Mouse (Mus musculus) heart, embryonic 13.5 days (tissue): ENCODE measurements at regions not wholly inside any gene's neighbourhood (a gene's known extent, or its start where the extent isn't known, plus 50 kb on each side); places are given as distances from the start of the nearest gene placed in this dataset.

Experiments used
- ATAC-seq: fragments of 200-750 bp; cut with Nextera tagmentation; 2 replicates; pipeline ENCODE4 v1.8.0; 2017; ENCODE audit warnings: moderate TSS enrichment; ENCODE audit not compliant: insufficient number of reproducible peaks, low FRiP score, low TSS enrichment; ENCODE audit errors: extremely low read depth
- H3K27ac ChIP-seq: fragments of 300-500 bp; sonication (generic); replicated peaks from 2 replicates; pipeline ENCODE4 v1.5.1; 2015; ENCODE audit warnings: moderate library complexity, mild to moderate bottlenecking, inconsistent platforms
- H3K27me3 ChIP-seq: fragments of 300-500 bp; sonication (generic); replicated peaks from 2 replicates; pipeline ENCODE4 v1.6.1; 2015; ENCODE audit warnings: mild to moderate bottlenecking, inconsistent platforms
- H3K36me3 ChIP-seq: fragments of 300-500 bp; sonication (generic); 2 replicates; pipeline ENCODE4 v1.6.1; 2015; ENCODE audit warnings: mild to moderate bottlenecking, inconsistent platforms
- H3K4me1 ChIP-seq: fragments of 300-500 bp; sonication (generic); 2 replicates; pipeline ENCODE4 v1.6.1; 2015; ENCODE audit warnings: inconsistent platforms
- H3K4me2 ChIP-seq: fragments of 300-500 bp; sonication (generic); 2 replicates; pipeline ENCODE4 v1.6.1; 2015; ENCODE audit warnings: inconsistent platforms, mild to moderate bottlenecking, moderate library complexity
- H3K4me3 ChIP-seq: fragments of 300-500 bp; sonication (generic); 2 replicates; pipeline ENCODE4 v1.5.1; 2015; ENCODE audit warnings: moderate library complexity, mild to moderate bottlenecking, inconsistent platforms
- H3K9ac ChIP-seq: fragments of 300-500 bp; sonication (generic); 2 replicates; pipeline ENCODE4 v1.6.1; 2015; ENCODE audit warnings: inconsistent platforms, mild to moderate bottlenecking, moderate library complexity
- H3K9me3 ChIP-seq: fragments of 300-500 bp; sonication (generic); 2 replicates; pipeline ENCODE4 v1.6.1; 2016; ENCODE audit warnings: inconsistent platforms
- WGBS: fragments of 180-500 bp; shearing (Covaris S2); methylation state at CpG from one replicate; pipeline ENCODE4 v1.1.7; 2015; ENCODE audit warnings: mixed read lengths; 5-methylcytosine and 5-hydroxymethylcytosine counted together

DNA sequence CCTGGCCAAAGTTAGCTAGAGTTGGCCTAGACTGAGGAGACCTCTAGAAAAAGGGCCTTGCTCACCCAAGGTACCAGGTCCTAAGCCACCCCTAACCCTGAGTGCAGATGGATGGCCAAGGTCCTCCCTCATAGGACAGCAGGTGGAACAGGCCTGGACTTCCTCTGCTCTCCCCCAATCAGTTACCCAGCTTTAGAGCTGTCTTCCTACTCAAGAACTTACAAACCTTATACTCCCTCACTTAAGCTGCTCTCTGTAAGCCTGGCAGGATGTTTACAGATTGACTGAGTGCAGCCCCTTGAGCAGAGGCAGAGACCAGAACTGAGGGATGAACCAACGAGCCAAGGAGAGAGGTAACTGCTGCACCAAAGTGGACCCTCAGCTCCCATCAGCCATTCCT is 94.5 kb downstream of the Rplp1 start:
- WGBS: 40% methylated on average over 1 of the region's 1 CpGs
- no peak overlapping the region for H3K4me3 ChIP-seq
- H3K9ac ChIP-seq: no peak overlapping the region
- ATAC-seq: no peak
- H3K36me3 ChIP-seq: no peaks in the 10 kb centered on the region
- H3K4me2 ChIP-seq: no peak overlapping the region
- H3K27ac ChIP-seq: no peak overlapping the region
- H3K27me3 ChIP-seq: peaks cover 17% of the 10 kb centered on the region
- H3K9me3 ChIP-seq: no peaks in the 10 kb centered on the region
- 0 out of 2 replicates have a peak, but pooled peaks cover 6% of the 10 kb centered on the region for H3K4me1 ChIP-seq

DNA sequence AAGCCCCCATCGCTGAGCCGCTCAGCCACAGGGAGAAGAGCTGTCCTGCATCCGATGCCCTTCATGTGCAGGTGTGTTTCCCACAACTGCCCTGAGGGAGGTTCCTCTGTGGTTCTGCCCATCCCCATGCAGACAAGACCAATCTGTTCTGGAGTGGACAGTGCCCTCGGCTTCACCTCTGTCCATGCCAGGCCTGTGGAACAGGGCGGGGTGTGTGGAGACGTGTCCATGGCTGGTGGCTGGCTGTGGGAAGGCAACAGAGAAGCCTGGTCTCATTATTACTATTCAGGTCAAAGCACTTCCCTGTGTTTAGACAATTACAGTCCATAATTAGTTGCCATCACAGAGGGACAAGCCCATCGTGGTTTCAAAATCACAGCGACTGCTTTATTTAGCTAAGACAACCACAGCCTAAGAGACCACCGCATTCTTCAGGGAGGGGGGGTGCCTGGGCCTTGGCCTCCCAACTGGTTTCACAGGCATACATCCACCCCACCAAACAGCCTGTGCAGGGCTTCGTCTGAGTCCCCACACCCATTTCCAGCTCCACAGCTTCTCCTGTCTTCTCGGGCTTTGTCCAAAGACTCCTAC is 97.7 kb downstream of the Rplp1 start:
- H3K27me3 ChIP-seq: peaks cover 17% of the 10 kb centered on the region
- WGBS: 69% methylated on average over 11 of the region's 11 CpGs
- no peak overlapping the region for H3K9ac ChIP-seq
- no peak for ATAC-seq
- H3K36me3 ChIP-seq: no peaks in the 10 kb centered on the region
- H3K4me2 ChIP-seq: no peak overlapping the region
- H3K4me1 ChIP-seq: 0 out of 2 replicates have a peak, but pooled peaks cover 6% of the 10 kb centered on the region
- H3K9me3 ChIP-seq: no peaks in the 10 kb centered on the region
- no peak overlapping the region for H3K4me3 ChIP-seq
- no peak overlapping the region for H3K27ac ChIP-seq

DNA sequence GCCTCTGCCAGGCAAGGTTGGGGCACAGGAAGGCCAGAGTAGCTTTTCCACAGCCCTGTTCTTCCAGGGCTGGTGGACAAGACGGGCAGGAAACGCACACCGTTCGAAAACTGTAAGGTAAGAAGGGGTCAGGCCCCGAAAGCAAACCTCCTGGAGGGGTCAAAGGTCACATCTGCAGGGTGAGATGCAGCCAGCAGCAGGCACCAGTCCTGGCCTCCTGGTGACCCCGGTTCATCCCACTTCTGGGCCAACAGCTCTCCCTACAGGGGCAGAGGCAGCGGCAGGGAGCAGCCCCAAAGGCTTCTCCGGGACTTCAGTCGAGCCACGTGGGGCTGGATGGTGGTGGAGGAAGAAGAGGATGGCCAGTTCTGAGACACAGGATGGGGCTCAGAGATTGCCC is 98.3 kb downstream of the Rplp1 start:
- Histone ChIP-seq H3K9ac (no peak overlapping the region), H3K27ac (no peak overlapping the region), H3K27me3 (peaks cover 17% of the 10 kb centered on the region), H3K4me2 (no peak overlapping the region), H3K4me3 (no peak overlapping the region), H3K36me3 (no peaks in the 10 kb centered on the region), H3K4me1 (0 out of 2 replicates have a peak, but pooled peaks cover 6% of the 10 kb centered on the region), H3K9me3 (no peaks in the 10 kb centered on the region)
- ATAC-seq: no peak
- WGBS: 39% methylated on average over 10 of the region's 10 CpGs

DNA sequence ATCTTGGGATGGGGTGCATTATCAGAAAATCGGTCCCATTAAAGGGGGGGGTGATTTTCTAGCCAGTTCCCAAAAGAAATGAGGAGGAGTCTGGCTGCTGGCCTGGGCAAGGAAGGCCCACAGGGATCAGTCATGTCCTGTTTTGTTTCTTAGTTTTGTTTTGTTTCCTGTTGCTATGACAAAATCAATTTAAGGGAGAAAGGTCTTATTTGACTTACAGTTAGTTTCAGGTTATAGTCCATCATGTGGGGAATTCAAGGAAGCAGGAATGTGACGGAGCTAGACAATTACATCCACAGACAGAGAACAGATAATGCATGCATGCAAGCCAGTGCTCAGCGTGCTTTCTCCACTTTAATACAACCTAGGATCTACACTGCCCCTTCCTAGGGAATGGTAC is 101.1 kb downstream of the Rplp1 start:
- H3K4me1 ChIP-seq: peaks cover 1% of the 10 kb centered on the region; the same call in 1 of the 2 replicates
- WGBS: 74% methylated on average over 3 of the region's 3 CpGs
- ATAC-seq: no peak
- no peak overlapping the region for H3K9ac ChIP-seq
- H3K27me3 ChIP-seq: peaks cover 17% of the 10 kb centered on the region
- no peak overlapping the region for H3K4me3 ChIP-seq
- no peak overlapping the region for H3K4me2 ChIP-seq
- H3K36me3 ChIP-seq: no peaks in the 10 kb centered on the region
- no peaks in the 10 kb centered on the region for H3K9me3 ChIP-seq
- no peak overlapping the region for H3K27ac ChIP-seq

DNA sequence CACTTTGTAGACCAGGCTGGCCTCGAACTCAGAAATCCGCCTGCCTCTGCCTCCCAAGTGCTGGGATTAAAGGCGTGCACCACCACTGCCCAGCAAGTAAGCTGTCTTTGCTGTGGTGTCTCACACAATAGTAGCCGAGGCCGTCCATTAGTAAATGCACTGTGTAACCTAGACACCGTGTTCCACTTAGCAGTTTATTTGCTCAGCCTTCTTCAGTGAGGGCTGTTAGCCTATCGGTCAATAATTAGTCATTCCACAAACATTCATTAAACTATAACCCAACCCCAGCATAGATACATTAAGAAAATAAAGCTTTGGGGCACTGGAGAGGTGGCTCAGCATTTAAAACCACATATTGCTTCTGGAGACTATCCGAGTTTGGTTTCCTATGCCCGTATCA is 102.0 kb downstream of the Rplp1 start:
- Histone ChIP-seq H3K36me3 (no peaks in the 10 kb centered on the region), H3K27ac (no peak overlapping the region), H3K4me3 (no peak overlapping the region), H3K4me1 (peaks cover 5% of the 10 kb centered on the region; the same call in 1 of the 2 replicates), H3K9me3 (no peaks in the 10 kb centered on the region), H3K4me2 (no peak overlapping the region), H3K27me3 (peaks cover 16% of the 10 kb centered on the region), H3K9ac (no peak overlapping the region)
- no peak for ATAC-seq
- 86% methylated on average over 9 of the region's 9 CpGs for WGBS

DNA sequence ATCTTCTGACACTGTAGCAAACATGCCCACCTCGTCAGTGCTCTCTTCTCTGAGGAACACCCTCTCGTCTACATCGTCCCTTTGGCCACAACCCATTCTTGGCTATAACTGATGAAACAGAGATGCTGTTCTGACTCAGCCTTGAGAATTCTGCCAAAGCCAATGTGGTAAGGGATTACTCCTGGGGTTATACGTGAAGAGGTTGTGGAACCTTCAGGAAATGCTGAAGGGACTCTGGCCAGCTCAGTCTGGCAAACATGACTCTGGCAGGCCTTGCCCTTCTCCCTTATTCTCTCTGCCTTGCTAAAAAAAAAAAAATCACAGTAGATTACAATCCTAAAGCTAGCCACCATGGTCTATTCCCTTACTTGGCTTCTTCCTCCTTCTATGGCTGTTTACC is 103.9 kb downstream of the Rplp1 start:
- Histone ChIP-seq H3K36me3 (no peaks in the 10 kb centered on the region), H3K9me3 (no peaks in the 10 kb centered on the region), H3K4me3 (no peak overlapping the region), H3K27ac (no peak overlapping the region), H3K9ac (no peak overlapping the region), H3K4me2 (no peak overlapping the region), H3K4me1 (peaks cover 5% of the 10 kb centered on the region; the same call in 1 of the 2 replicates), H3K27me3 (no peaks in the 10 kb centered on the region)
- 57% methylated on average over 4 of the region's 4 CpGs for WGBS
- ATAC-seq: no peak

DNA sequence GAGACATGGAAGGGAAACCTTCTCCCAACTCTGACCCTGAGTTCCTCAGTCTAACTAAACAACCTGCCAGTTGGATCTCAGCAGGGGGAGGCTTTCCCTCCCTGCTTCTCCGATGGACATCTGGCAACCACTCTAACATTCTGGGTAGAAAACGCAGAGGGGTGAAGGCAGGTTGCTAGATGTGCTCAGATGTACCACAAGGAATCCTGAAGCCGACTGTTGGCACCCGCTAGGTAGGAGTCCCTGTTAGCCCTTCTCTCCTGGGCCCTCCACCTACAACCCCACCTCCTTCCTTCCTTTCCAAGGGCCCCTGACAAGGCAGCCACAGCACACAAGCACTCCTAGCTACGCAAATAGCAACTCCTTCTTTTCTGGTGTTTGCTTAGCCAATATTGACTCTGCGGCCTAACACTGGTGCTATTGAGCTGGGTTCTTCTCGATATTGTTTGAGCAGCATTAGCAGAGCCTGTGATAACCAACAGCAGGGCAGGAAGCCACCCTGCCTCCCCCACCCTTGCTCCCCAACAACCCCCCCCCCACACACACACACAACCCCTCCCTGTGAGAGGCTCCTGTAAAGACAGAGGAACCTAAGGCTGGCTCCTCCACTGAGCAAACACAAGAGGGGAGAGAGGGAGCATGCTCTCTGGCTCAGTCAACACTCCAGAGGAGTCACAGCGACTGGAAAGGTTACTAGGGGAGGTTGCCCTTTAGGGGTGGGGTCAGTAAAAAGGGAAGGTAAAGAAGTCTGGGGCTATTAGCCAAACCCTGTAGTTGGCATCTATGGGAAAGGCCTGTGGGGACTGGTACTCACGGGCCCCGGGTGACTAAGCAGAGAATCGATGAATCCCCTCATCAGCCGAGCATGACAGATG is 105.8 kb downstream of the Rplp1 start:
- 62% methylated on average over 12 of the region's 12 CpGs for WGBS
- no peak overlapping the region for H3K27ac ChIP-seq

DNA sequence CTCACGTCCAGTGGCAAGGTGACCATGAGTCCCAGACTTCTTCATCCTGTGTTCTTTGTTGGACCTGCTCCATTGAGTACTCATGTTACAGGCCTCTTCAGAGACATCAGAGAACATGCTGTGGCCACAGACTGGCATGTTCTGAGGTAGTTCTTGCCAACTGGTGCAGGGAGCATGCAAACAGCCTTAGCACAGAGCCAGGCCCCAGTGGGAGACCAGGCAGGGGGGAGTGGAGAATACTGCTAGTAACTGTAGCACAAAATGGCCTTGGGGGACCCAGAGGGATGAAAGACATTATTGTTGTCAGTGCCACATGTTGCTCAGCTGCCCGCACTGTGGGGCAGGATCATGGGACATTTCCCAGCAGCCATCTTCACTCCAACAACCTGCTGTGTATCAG is 108.4 kb downstream of the Rplp1 start:
- no peak overlapping the region for H3K4me2 ChIP-seq
- H3K36me3 ChIP-seq: no peaks in the 10 kb centered on the region
- H3K9ac ChIP-seq: no peak overlapping the region
- peaks cover 5% of the 10 kb centered on the region; the same call in 1 of the 2 replicates for H3K4me1 ChIP-seq
- no peak overlapping the region for H3K4me3 ChIP-seq
- no peak for ATAC-seq
- WGBS: 85% methylated on average over 2 of the region's 2 CpGs
- H3K27ac ChIP-seq: no peak overlapping the region
- no peaks in the 10 kb centered on the region for H3K9me3 ChIP-seq
- H3K27me3 ChIP-seq: peaks cover 7% of the 10 kb centered on the region

More for the DNA sequence above, 105.8 kb downstream of the Rplp1 start:
- no peak overlapping the region for H3K4me3 ChIP-seq
- H3K9ac ChIP-seq: no peak overlapping the region
- H3K4me1 ChIP-seq: peaks cover 5% of the 10 kb centered on the region; the same call in 1 of the 2 replicates
- no peaks in the 10 kb centered on the region for H3K36me3 ChIP-seq
- ATAC-seq: no peak
- no peak overlapping the region for H3K4me2 ChIP-seq
- no peaks in the 10 kb centered on the region for H3K9me3 ChIP-seq
- H3K27me3 ChIP-seq: no peaks in the 10 kb centered on the region; the same call in 1 of the 2 replicates

DNA sequence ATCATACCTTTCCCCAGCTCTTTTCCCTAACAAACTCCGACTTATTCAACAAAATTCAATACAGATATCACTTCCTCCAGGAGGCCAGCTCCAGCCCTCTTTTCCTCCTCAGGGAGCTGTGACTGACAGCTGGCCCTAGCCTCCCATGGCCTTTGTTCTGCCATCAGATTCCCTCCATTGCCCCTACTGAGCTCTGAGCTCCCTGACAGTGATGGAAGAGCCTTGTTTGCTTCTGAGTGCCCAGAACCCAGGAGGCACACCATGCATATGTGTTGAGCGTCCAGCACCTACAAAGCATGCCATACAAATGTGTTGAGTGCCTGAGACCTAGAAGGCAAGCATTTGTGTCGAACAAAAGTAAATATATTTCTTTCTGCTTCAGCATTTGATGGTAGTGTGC is 110.8 kb downstream of the Rplp1 start:
- Histone ChIP-seq H3K9me3 (no peaks in the 10 kb centered on the region), H3K4me3 (no peak overlapping the region), H3K4me2 (no peak overlapping the region), H3K9ac (no peak overlapping the region), H3K27ac (no peak overlapping the region), H3K36me3 (no peaks in the 10 kb centered on the region), H3K4me1 (peaks cover 5% of the 10 kb centered on the region; the same call in 1 of the 2 replicates), H3K27me3 (peaks cover 7% of the 10 kb centered on the region)
- no peak for ATAC-seq
- 57% methylated on average over 3 of the region's 3 CpGs for WGBS

DNA sequence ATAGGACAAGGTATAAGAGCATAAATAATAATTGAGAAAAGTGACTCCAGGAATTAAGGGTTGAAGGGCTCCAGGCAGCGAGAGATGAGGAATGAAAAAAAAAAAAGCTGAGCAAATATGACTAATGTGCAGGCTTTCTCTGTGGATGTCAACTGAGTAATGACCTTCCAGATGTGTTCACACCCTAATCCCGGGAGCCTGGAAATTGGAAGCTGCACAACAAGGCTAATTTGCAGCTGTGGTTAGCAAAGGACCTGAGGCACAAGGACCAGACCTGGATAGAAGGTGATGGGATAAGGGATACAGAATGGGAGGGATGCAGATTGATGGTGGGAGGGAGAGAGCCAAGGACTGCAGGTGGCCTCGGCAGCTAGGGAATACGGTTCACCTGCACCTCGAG is 111.6 kb downstream of the Rplp1 start:
- Histone ChIP-seq H3K4me3 (no peak overlapping the region), H3K4me2 (no peak overlapping the region), H3K27me3 (peaks cover 8% of the 10 kb centered on the region), H3K4me1 (no peaks in the 10 kb centered on the region), H3K9me3 (no peaks in the 10 kb centered on the region), H3K27ac (no peak overlapping the region), H3K36me3 (no peaks in the 10 kb centered on the region), H3K9ac (no peak overlapping the region)
- no peak for ATAC-seq
- WGBS: 74% methylated on average over 5 of the region's 5 CpGs

DNA sequence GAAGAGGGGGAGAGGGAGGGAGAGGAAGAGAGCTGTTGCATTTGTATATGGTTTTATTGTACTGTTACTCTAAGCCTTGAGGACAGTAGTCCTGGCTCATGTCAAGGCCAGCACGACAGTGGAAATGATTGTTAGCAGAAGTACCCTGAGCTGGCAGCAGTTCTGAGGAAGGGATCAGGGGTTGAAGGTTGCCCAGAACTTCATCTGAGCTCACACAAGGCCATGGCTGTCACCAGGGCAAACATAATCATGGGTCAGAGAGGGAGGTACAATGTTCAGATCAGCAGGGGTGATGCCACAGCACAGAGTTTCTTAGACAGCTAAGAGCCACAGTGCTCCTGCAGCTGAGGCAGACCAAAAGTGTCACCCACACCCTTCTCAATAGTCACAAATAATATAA is 114.8 kb downstream of the Rplp1 start:
- Histone ChIP-seq H3K9ac (no peak overlapping the region), H3K27ac (no peak overlapping the region), H3K4me1 (no peaks in the 10 kb centered on the region), H3K4me2 (no peak overlapping the region), H3K4me3 (no peak overlapping the region), H3K9me3 (no peaks in the 10 kb centered on the region), H3K27me3 (peaks cover 15% of the 10 kb centered on the region), H3K36me3 (no peaks in the 10 kb centered on the region)
- WGBS: 19% methylated on average over 1 of the region's 1 CpGs
- no peak for ATAC-seq
